Mouse (Mus musculus) olfactory bulb, adult 2 months (tissue): ENCODE results near the gene Elob.

Source experiments
- CTCF ChIP-seq: fragments of 200-500 bp; IDR thresholded peaks from 2 replicates; pipeline ENCODE4 v1.5.1; 2012; ENCODE audit warnings: low read depth, mild to moderate bottlenecking, low read length, moderate library complexity; ENCODE audit not compliant: insufficient read depth
- POLR2A ChIP-seq: fragments of 200-500 bp; IDR thresholded peaks from 2 replicates; pipeline ENCODE4 v1.6.1; 2012; ENCODE audit warnings: mild to moderate bottlenecking, low read depth, low read length, moderate library complexity; ENCODE audit not compliant: insufficient read depth

DNA sequence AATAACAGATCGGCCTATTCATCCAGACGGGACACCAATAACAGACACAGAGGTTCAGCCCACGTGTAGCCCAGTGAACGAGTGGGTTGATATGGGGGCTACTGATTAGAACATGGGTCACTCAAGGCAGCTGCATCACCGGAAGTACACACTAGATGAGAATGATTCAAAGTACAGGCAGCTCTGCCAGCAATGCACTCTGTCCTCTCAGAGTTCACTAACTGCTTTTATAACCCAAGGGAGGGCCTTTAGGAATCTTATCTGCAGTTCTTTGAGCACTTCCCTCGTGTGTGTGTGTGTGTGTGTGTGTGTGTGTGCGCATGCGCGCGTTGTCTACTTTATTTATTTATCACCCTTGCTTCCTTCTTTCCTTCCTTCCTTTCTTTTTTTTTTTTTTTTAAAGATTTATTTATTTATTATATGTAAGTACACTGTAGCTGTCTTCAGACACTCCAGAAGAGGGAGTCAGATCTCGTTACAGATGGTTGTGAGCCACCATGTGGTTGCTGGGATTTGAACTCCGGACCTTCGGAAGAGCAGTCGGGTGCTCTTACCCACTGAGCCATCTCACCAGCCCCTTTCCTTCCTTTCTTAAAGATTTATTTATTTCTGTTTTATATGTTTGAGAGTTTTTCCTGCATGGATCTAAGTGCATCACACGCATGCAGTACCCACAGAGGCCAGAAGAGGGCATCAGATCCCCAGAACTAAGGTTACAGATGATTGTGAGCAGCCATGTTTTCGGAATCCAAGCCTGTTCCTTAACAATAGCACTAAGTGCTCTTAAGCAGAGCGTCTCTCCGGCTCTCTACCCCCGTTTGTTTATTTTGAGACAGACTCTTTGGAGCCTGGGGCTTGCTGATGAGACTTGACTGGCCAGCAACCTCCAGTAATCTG, 22.2 kb upstream of the Elob start:
- TF ChIP-seq CTCF (no peak), POLR2A (no peak)
